Mouse (Mus musculus): ENCODE measurements around the gene Gpbar1. TPM values are rescaled to one million over a fixed set of nuclear protein-coding genes. Genes with fewer than 3 reads are reported as not detected.

Gene Gpbar1
- total RNA-seq, 1 experiment from 2014 or later, result 1.2 TPM

DNA sequence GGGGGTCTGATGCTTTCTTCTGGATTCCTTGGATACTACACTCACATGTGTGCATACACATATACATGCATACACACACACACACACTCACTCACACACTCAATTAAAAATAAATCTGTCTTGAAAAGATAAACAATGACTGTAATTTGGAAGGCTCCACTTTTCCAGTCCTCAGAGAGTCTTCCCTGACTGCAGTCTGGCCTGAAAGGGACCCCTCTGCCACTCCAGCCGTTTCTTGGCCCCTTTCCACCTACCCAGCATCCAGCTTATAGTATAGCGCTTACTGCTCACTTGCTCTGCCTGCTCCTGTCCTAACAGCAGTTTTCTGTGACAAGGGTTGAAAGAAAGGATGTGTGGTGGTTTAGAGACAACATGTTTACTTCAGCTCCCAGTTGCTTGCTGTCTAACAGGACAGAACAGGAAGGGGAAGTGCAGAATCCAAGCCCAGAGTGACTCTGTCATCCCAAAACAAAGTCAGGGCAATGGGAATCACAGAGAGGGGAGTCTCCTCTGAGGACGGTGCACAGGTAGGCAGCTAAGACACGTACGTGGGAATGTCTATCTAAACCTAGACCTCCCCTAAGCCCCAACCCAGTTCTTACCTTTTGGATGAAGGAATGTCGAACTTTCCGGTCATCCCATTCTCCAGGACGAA is 15.1 kb downstream of the Gpbar1 start:
- ATAC-seq (ENCODE audit: extremely low read depth, insufficient number of reproducible peaks, low FRiP score, poor library complexity, severe bottlenecking), result no peak

DNA sequence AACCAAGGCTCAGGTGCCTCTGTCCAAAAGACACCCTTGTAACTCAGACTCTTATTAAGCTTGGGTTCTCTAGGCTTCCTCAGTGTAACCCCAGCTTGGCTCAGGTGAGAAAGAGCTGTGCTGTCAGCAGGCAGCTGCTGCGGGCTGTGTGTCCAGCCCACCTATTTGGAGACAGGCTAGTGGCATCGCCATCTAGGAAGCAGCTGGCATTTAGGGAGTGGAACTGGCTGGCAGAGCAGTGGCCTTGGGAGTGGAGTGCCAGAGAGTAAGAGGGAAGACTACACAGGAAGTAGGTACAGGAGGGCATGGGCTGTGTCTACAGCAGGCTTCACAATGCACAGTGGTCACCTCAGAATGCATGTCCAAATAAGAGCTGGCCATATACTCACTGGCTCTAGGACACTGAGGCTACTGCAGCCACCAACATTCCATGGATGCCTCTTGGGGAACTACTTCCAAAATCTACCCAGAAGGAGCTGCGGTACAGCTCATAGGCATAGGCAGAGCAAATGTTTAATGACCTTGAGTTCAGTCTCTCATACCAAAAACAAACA is 15.8 kb downstream of the Gpbar1 start:
- no peak for ATAC-seq (ENCODE audit: extremely low read depth, insufficient number of reproducible peaks, low FRiP score, poor library complexity, severe bottlenecking)

DNA sequence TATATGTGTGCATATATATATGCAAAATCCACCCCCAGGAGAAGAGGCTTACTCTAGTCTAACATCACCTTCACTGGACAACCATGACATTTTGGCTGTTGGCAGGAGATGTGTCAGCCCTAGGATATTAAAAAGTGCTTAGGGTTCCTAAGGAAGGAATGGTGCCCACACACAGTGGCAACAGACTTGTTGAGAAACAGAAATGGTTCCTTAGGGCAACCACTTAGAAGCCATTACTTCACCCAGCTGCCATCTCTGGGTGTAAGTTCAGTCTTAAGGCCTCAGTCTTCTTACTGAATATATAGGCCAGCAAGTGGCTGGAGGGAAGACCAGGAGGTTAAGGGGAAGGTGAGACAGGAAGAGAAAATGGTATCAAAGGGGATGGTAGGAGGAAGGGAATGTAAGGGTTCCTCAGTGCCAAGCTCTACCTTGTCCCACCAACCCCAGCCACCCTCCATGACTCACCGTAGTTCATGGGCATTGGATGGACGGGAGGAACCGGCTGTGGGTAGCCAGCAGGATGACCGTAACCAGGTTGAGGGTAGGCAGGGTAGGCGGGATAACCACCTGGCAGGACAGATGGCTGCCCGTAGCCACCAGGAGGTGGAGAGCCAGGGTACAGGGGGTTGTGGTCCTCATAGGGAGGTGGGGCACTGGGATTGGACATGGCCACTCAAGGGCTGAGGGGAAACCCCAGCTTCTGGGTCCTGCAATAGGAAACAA is 16.5 kb downstream of the Gpbar1 start:
- ATAC-seq (ENCODE audit: extremely low read depth, insufficient number of reproducible peaks, low FRiP score, poor library complexity, severe bottlenecking), result no peak

DNA sequence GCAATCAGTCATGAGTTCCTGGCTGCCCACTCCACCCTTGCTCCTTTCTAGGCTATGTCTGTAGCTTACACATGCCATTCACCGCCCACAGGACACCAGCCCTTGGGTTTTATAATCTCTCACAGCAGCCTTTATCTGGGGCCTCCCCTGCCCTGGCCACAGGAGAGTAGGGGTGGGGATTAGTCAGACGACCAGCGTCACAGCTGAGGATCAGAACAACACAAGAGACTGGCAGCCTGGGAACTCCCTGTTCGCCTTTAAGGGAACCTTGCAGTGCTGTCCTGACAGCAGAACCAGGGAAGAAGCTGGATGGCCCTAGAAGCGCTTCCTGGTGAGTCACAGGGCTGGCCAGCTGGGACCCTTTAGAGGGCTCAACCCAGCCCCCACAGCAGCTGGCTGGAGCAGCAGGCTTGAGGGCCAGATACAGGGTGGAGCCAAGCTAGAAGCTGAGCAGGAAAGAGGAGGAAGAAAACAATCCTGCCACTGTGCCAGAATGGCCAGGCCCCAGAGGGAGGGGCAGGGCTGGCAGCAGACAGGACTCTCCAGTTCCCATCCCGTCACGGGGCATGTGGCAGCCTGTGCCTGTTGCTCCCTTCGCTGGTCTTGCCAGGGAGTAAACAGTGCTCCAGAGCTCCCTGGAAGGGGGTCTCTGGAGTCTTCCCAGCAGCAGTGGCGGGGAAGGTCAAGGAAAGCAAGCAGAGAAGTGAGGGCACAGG is 17.3 kb downstream of the Gpbar1 start:
- no peak for ATAC-seq (ENCODE audit: extremely low read depth, insufficient number of reproducible peaks, low FRiP score, poor library complexity, severe bottlenecking)

DNA sequence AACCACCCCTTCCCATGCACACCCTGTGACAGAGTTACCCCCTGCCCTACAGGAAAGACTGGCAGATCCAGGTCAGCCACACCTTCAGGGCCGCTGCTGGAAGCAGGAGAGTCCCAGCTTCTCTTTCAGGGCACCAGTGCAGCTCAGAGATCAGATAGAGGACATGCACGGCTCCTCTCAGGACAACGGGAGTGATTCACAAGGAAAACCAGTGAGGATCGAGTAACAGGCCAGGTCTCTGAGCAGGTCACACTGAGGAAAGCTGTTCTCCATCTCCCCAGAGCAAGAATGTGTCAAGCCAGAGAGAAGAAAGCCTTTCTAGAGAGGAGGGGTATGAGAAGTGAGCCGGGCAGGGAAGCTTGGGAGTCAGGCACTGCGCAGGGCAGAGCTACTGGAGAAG is 18.1 kb downstream of the Gpbar1 start:
- ATAC-seq (ENCODE audit: extremely low read depth, insufficient number of reproducible peaks, low FRiP score, poor library complexity, severe bottlenecking), result no peak

DNA sequence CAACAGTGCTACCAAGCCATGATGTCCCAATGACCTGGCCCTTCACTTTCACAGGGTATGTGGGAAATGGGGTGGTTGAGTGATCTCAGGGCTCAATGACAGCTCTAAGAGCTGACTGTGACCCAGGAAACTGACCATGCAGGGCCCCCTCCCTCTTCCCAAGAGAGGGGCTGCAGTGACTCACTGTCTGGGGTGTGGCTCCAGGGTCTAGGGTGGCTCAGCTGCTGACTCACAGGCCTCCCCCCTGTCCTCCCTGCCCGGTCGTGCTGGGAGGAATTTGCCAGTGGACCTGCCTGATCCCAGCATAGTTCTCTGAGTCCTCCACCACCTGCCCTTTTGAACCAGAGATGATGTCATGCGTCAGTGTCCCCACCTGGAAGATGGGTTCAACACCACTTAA is 18.9 kb downstream of the Gpbar1 start:
- no peak for ATAC-seq (ENCODE audit: extremely low read depth, insufficient number of reproducible peaks, low FRiP score, poor library complexity, severe bottlenecking)

DNA sequence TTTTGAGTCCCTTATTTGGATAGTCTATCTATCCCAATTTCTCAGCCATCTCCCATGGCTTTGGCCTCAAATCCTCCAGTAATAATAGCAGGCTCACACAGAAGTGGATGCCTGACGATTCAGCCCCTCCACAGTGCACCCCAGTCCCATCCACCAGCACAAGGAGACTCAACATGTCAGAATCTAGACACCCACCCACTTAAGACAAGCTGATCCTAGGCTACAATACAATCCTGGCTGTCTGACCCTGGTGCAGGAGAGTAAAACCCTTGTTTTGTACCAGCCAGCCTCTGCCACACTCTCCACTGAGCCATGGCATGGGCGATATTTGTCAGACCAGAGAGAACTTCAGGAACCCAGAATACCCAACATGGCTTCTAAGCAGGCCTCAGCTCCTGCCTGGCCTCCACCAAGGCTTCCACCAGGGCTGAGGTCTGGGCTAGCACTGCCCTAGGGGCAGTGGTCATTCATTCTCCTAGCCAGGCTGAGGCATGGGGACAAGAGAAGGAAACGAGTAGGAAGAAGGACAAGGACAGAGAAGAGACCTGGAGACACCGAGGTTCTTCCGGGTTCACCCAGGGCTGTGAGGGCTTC is 19.9 kb downstream of the Gpbar1 start:
- ATAC-seq (ENCODE audit: extremely low read depth, insufficient number of reproducible peaks, low FRiP score, poor library complexity, severe bottlenecking), result no peak

DNA sequence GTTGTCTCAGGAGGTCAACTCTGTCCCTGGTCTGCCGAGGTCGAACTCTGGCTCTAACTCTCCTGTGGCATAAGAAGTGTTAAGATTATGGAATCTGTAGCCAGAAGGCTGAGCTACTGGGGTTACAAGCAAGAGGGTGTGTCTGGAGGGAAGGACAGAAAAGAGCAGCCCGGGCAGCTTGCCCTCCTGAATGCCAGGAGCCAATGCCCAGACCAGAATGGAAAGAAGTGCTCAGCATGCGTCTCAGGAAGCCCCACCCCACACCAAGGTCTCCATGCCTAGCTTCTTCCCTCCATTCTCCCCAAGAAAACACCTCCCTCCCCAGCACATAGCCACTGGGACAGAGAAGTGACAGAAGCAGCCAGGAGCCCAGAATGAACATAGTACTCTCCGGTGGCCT is 20.6 kb downstream of the Gpbar1 start:
- ATAC-seq (ENCODE audit: extremely low read depth, insufficient number of reproducible peaks, low FRiP score, poor library complexity, severe bottlenecking), result no peak

DNA sequence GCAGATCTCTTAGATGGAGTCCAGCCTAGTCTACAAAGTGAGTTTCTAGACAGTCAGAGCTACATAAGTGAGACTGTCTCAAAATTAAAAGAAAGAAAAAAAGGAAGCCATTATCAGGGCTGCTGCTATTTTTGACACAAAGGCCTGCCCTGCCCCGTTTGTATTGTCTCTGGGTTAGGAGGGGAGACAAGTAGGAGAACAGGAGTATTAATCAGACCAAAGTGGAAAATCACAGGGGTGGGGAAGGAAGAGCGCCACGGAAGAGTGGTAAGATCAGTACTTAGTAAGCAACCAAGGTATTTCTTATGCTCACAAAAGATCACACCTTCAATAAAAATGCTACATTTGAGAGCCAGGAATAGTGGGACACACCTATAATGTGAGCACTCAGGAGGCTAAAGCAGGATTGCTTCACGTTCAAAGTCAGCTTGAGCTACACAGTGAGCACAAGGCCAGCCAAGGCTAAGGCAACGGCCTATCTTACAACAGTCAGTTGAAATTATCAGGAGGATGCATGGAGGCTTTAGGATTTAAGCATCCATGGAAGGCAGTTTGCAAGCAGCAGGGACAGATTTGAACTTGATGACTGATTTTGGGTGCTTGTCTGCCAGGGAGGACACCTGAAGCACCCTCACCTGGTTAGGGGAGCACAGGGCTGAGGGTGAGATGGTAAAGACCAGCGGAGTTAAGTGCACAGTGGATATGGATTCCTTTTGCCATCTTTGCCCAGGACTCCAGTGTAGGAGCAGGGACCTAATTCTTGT is 22.2 kb downstream of the Gpbar1 start:
- no peak for ATAC-seq (ENCODE audit: extremely low read depth, insufficient number of reproducible peaks, low FRiP score, poor library complexity, severe bottlenecking)

DNA sequence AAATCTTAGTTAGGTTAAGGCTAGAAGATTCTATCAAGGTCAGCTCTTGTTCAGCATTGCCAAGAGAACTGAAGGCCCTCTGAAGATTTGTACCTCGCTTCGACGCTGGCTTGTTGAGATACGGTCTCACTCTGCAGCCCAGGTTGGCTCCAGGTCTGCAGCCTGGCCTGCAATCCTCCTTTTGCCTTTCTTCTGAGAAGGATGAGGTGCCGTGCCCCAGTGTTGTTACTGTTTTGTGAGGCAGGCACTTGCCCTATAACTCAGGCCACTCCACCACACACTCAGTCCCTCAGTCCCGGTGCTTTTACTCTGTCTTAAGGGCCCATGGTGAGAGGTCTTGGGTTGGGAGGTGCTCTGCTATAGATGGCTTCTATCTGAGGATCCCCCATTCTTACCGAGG is 23.9 kb downstream of the Gpbar1 start:
- no peak for ATAC-seq (ENCODE audit: extremely low read depth, insufficient number of reproducible peaks, low FRiP score, poor library complexity, severe bottlenecking)

DNA sequence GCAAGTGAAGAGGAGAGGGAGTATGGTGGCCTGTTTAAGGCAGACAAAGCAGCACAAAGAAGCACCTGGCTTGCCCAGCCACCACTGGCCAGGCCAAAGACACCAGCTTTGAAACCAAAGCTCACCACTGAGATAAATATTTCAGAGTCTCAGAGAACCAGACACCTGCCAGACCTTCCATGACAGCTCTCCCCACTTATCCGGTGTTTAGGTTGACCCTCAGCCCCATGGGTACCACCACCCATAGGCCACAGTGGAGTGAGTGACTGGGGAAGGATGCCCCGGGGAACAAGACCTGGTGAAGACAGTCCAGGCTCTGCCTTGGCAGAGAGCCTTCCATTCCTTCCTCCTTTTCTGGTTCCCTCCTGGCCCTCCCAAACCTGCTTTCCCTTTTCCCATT is 24.5 kb downstream of the Gpbar1 start:
- no peak for ATAC-seq (ENCODE audit: extremely low read depth, insufficient number of reproducible peaks, low FRiP score, poor library complexity, severe bottlenecking)

DNA sequence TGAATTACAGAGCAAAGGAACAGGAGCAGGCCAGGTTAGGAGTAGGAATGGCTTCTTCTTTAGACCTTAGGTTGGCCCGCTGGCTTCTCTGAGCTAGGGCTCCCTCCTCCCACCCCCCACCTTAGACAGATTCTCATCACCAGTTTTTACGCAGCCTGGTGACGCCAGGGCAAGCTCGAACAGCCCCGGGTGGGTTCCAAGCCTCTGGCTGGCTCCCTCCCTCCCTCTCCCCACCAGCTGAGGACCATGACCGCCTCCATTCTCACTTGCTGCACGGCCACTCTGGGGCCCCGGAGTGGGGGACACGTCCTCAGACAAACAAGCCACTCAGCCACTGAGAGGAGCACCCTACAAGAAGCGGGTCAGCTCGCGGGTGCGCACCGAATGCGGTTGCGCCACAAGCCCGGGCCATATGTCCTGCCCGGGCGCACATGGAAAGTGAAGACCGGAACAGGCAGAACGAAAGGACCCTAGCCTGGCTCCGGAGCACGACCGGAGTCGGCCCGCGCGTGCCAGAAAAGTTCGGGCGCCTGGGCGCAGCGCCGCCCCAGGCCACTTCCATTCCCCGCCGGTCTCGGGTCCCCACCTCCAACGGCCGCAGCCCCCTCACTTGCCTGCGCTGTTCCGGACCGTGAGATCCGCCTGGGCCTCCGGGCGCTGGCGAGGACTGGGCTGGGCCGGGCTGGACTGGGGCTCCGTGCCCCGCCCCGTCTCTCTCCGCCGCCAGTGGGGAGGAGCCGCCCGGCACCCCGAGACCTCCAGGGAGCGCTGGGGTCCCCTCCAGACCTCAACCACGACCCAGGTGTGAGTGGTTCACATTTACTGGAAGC is 25.4 kb downstream of the Gpbar1 start:
- ATAC-seq (ENCODE audit: extremely low read depth, insufficient number of reproducible peaks, low FRiP score, poor library complexity, severe bottlenecking), result peak; percentile 37

DNA sequence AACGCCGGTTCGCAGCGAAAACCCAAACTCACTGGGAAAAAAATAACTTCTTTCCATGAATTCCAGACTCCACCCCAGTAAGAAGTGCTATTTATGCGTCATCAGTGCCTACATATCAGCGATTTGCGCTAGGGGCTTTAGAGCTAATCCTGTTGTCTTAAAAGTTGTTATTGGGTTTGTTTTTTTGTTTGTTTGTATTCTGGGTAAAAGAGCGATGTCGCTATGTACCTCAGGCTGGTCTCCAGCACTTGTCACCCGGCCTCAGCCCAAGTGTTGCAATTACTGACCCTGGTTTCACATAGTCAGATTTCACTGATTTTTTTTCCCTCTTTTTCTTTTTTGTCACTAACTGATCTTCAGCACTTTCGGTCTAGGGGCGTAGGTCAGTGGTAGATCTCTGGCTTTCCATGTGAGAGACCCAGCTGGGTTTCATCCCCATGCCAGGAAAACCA is 26.0 kb downstream of the Gpbar1 start:
- no peak for ATAC-seq (ENCODE audit: extremely low read depth, insufficient number of reproducible peaks, low FRiP score, poor library complexity, severe bottlenecking)

DNA sequence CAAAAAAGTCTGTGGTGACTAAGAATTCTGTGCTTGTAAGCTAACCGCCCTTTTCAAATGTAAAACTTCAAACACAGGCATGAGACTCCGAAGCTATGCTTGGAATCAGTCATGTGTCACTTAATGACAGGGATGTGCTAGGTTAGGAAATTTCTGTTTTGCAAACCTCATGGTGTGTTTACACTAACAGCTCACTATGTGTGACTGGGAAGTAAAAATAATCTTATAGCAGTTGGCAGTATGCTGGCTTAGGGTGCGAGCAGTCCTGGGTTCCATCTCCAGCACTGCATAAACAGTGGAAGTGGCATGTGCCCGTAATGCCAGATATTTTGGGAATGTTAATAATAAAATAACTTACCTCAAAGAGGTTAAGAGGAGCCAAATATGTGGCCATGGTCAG is 26.6 kb downstream of the Gpbar1 start:
- no peak for ATAC-seq (ENCODE audit: extremely low read depth, insufficient number of reproducible peaks, low FRiP score, poor library complexity, severe bottlenecking)

DNA sequence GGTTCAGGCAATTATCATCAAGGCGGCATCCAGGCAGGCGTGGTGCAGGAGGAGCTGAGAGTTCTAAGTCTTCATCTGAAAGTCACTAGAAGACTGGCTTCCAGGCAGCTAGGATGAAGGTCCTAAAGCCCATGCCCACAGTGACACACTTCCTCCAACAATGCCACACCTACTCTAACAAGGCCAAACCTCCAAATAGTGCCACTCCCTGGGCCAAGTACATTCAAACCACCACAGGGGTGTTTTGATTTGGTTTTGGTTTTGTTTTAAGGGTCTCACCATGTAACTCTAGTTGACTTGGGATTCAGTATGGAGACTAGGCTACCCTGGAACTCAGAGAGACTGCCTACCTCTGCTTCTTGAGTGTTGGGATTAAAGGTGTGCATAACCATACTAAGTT is 27.2 kb downstream of the Gpbar1 start, which contains the start of gene Tmbim1:
Tmbim1 (minus strand) TSS at position 101 of the 400 bp plus-strand sequence.
- no peak for ATAC-seq (ENCODE audit: extremely low read depth, insufficient number of reproducible peaks, low FRiP score, poor library complexity, severe bottlenecking)

DNA sequence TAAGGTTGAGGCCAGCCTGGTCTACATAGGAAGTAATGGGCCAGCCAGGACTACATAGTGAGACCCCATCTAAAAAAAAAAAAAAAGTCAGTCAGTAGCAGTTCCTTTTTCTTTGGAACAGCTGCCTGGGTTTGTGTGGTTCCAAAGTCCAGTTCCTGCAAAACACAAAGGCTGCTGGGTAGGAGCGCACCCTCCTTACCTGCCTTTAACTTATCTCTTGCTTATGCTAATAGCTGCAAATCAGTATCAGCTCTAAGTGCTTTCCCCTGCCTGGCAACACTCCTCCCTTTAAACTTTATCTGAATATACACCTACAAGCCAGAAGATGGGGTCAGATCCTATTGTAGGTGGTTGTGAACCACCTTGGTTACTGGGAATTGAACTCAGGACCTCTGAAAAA is 28.8 kb downstream of the Gpbar1 start:
- no peak for ATAC-seq (ENCODE audit: extremely low read depth, insufficient number of reproducible peaks, low FRiP score, poor library complexity, severe bottlenecking)

DNA sequence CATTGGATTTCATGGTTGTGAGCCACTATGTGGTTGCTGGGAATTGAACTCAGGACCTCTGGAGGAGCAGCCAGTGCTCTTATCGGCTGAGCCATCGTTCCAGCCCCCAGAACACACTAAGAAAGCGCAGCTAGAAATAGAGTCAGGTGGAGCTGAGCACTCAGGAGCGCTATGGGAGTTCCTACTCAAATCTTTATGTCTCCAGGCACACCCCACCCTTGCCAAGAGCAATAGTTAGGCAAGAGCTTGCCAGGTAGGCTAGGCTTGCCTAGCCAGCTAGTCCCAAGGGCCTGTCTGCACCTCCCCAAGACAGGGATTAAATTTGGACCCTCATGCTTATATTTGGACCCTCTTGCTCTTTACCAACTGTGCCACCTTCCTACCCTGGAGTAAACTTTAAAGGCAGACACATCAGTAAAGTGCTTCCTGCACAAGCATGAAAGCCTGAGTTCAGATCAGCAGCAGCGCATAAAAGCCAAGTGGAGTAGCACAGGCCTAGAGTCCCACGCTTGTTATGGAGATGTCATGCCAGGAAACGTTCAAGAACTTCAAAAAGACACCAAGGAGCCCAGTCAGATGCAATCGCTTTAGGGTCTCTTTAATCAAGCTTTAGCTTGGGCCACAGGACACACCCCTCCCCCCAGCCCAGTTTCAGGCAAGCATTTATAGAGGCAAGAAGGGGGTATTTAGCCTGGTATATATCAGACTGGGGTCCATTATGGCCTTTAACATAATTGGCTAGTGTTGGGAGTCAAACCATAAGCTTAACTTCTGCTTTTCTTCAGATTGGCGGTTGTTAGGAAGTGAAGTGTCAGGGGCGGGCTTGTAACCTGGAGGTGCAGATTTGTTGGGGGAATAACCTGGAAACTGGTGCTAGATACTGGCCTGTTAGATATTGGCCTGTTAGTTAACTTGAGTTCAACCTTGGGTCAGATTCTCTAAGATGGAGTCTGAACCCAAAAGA is 29.9 kb downstream of the Gpbar1 start:
- ATAC-seq (ENCODE audit: extremely low read depth, insufficient number of reproducible peaks, low FRiP score, poor library complexity, severe bottlenecking), result no peak

Data from neutrophil, adult 5-6 weeks (primary cell).